Mouse (Mus musculus) neural tube, embryonic 11.5 days (tissue): ENCODE results near the gene Sh3d19. TPM values are rescaled to one million over a fixed set of nuclear protein-coding genes. Genes with fewer than 3 reads are reported as not detected.

Experiments
- ATAC-seq: fragments of 200-750 bp; cut with Nextera tagmentation; 2 replicates; pipeline ENCODE4 v1.8.0; 2017; ENCODE audit warnings: moderate number of reproducible peaks, mild to moderate bottlenecking, moderate TSS enrichment, moderate library complexity; ENCODE audit not compliant: insufficient read depth, low FRiP score, low TSS enrichment
- DNase-seq: peaks from one replicate; pipeline ENCODE4 v3.0.0-alpha.2; 2015; ENCODE audit warnings: low spot score
- H3K27ac ChIP-seq: fragments of 300-500 bp; sonication (generic); 2 replicates; pipeline ENCODE4 v1.5.1; 2014; ENCODE audit warnings: low read depth, mild to moderate bottlenecking, low read length
- H3K27me3 ChIP-seq: fragments of 300-500 bp; sonication (generic); 2 replicates; pipeline ENCODE4 v1.6.1; 2014; ENCODE audit warnings: mild to moderate bottlenecking, low read length, mixed read lengths; ENCODE audit not compliant: control insufficient read depth, insufficient read depth
- H3K36me3 ChIP-seq: fragments of 300-500 bp; sonication (generic); 2 replicates; pipeline ENCODE4 v1.6.1; 2014; ENCODE audit warnings: mild to moderate bottlenecking, low read length, moderate library complexity, mixed read lengths; ENCODE audit not compliant: control insufficient read depth, insufficient read depth
- H3K4me1 ChIP-seq: fragments of 300-500 bp; sonication (generic); 2 replicates; pipeline ENCODE4 v1.6.1; 2014; ENCODE audit warnings: low read length, mixed read lengths; ENCODE audit not compliant: control insufficient read depth, insufficient read depth
- H3K4me2 ChIP-seq: fragments of 300-500 bp; sonication (generic); 2 replicates; pipeline ENCODE4 v1.6.1; 2014; ENCODE audit warnings: low read depth, mild to moderate bottlenecking, moderate library complexity
- H3K4me3 ChIP-seq: fragments of 300-500 bp; sonication (generic); 2 replicates; pipeline ENCODE4 v1.5.1; 2014; ENCODE audit warnings: low read depth, low read length
- H3K9ac ChIP-seq: fragments of 300-500 bp; sonication (generic); 2 replicates; pipeline ENCODE4 v1.6.1; 2014; ENCODE audit warnings: mild to moderate bottlenecking, low read length
- H3K9me3 ChIP-seq: fragments of 300-500 bp; sonication (generic); 2 replicates; pipeline ENCODE4 v1.6.1; 2016; ENCODE audit warnings: low read length; ENCODE audit not compliant: control insufficient read depth
- WGBS: fragments of 180-500 bp; shearing (Covaris S2); extraction: QIAGEN DNeasy Blood & Tissue Kit; methylation state at CpG from one replicate; pipeline ENCODE4 v1.1.7; 2014; 5-methylcytosine and 5-hydroxymethylcytosine counted together
- polyA plus RNA-seq: library from polyadenylated mRNA; unstranded; fragments of >200 nt; fragmentation: Nextera tagmentation; extraction: Ambion mirVana; gene quantifications from 2 replicates; pipeline ENCODE4 v1.2.1, GENCODE M21; 2014

The Sh3d19 gene
- polyA plus RNA-seq, 1 experiment from 2014 or later = 11.8 TPM

DNA sequence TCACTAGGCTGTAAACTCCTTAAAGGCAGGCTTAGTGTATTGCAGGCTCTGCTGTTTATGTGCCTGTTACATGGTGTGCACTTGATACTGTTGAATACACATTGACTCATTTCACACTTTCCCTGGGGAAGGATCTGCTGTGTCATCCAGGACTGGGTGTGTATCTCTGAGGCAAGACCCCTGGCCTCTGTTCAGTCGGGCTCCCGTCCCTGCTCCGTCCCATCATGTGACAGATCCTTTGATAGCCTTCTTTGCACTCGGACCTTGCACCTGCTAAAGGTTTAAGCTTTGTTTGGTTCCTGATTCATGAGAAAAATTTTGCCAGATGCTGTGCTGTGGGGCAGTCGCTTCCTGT lies 20.9 kb downstream of the Sh3d19 start:
- Histone ChIP-seq H3K9ac (no peak overlapping the region), H3K4me2 (no peak overlapping the region), H3K27me3 (no peaks in the 10 kb centered on the region), H3K4me1 (no peaks in the 10 kb centered on the region), H3K27ac (no peak overlapping the region), H3K4me3 (no peak overlapping the region), H3K36me3 (no peaks in the 10 kb centered on the region), H3K9me3 (no peaks in the 10 kb centered on the region)
- 70% methylated on average over 5 of the region's 5 CpGs for WGBS
- no peak for ATAC-seq
- no peak for DNase-seq

DNA sequence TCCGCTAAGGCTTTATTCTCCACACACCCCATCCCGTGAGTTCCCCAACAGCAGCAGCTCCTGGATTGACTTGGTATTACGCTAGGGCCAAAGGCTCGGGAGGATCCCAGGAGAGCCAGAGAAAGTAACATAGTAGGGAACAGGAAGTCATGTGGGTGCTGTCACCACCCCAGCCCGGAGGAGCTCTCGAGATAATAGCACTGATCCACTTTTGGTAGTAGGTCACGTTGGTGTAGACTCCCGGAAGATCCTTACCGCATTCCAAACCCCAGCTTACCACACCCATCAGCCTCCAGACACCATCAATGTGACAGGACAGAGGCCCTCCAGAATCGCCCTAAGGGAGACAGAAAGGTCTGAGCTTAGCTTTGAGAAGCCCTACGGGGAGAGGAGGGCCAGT lies 22.8 kb downstream of the Sh3d19 start:
- H3K4me3 ChIP-seq = no peak overlapping the region
- ATAC-seq (no peak), DNase-seq (no peak)
- WGBS = 66% methylated on average over 11 of the region's 11 CpGs
- no peak overlapping the region for H3K9ac ChIP-seq
- H3K36me3 ChIP-seq = no peaks in the 10 kb centered on the region
- H3K4me1 ChIP-seq = no peaks in the 10 kb centered on the region
- no peak overlapping the region for H3K4me2 ChIP-seq
- H3K27ac ChIP-seq = no peak overlapping the region
- H3K27me3 ChIP-seq = no peaks in the 10 kb centered on the region
- no peaks in the 10 kb centered on the region for H3K9me3 ChIP-seq

DNA sequence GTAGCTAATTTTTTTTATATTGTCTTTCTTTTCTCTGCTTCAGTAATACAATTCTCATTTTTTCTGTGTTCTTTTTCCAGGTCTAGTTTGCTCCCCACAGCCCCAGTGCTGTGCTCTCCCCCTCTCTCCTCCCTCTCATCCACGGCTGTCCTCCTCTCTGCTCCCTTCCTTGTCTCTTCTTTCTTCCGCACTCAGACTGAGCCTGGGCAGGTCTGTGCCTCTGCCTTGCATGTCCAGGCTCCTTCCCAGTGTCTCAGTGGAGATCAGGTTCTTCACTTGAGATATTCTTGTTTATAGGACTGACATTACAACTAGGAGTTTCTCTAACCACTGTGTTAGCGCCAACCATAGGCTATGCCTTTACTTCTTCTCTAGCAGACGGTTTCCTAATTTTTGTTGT lies 23.7 kb downstream of the Sh3d19 start:
- Histone ChIP-seq H3K27ac (no peak overlapping the region), H3K4me2 (no peak overlapping the region), H3K27me3 (no peaks in the 10 kb centered on the region), H3K4me1 (no peaks in the 10 kb centered on the region), H3K9me3 (no peaks in the 10 kb centered on the region), H3K9ac (no peak overlapping the region), H3K4me3 (no peak overlapping the region), H3K36me3 (no peaks in the 10 kb centered on the region)
- DNase-seq (no peak), ATAC-seq (no peak)
- WGBS = 74% methylated on average over 4 of the region's 4 CpGs

DNA sequence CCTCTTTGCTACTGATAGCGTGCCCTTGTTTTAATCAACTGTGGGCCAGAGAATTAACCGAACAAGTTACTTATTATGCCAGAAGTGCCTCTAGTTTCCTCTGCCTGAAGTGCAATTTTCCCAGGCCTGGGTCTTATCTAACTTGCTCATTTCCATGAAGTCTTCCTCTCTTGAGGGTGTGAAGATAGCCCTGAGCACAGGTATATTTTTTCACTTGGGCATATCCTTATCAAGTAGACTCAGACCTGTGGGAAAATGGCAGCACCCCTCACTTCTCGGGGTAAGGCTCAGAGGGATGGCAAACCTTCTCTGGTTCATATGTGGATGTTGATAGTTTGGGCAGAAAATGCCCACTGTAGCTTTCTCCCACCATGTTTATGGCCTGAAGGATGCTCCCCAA lies 30.4 kb downstream of the Sh3d19 start:
- 93% methylated on average over 3 of the region's 3 CpGs for WGBS
- ATAC-seq (no peak), DNase-seq (no peak)
- no peak overlapping the region for H3K4me3 ChIP-seq
- no peaks in the 10 kb centered on the region for H3K27me3 ChIP-seq
- no peak overlapping the region for H3K27ac ChIP-seq
- no peaks in the 10 kb centered on the region for H3K4me1 ChIP-seq
- H3K9ac ChIP-seq = no peak overlapping the region
- no peaks in the 10 kb centered on the region; the same call in 1 of the 2 replicates for H3K9me3 ChIP-seq
- no peaks in the 10 kb centered on the region for H3K36me3 ChIP-seq
- H3K4me2 ChIP-seq = no peak overlapping the region

DNA sequence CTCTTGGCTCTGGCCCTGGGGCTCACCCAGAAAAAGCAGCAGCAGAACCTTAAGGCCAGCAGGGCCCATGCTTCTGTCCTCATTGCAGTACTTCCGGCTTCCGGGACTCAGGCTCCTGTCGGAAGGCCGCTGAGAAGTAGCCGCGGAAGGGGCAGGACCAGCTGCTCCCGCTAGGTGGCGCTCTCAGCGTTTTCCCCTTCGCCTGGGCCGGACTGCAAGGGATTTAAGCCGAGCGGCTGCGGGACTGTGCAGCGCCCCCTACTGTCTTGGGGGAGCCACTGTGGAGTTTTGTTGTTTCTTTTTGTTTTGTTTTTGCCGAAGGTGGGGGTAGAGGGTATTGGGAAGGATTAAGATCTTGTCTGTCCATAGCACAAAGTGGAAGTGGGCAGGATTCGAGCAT lies 31.5 kb downstream of the Sh3d19 start, which contains the start of gene Prss48:
Gene Prss48, minus strand, starts transcription at position 69 of the 400 bp plus-strand sequence.
- no peaks in the 10 kb centered on the region for H3K36me3 ChIP-seq
- no peak within 1 kb of the TSS for H3K4me3 ChIP-seq
- H3K27ac ChIP-seq = no peak within 1 kb of the TSS
- no peak within 1 kb of the TSS for H3K9ac ChIP-seq
- no peaks in the 10 kb centered on the region for H3K27me3 ChIP-seq
- 84% methylated on average over 17 of the region's 17 CpGs for WGBS
- no peak for DNase-seq
- no peak within 1 kb of the TSS for H3K4me2 ChIP-seq
- no peak for ATAC-seq
- no peaks in the 10 kb centered on the region; the same call in 1 of the 2 replicates for H3K9me3 ChIP-seq
- H3K4me1 ChIP-seq = no peaks in the 10 kb centered on the region

DNA sequence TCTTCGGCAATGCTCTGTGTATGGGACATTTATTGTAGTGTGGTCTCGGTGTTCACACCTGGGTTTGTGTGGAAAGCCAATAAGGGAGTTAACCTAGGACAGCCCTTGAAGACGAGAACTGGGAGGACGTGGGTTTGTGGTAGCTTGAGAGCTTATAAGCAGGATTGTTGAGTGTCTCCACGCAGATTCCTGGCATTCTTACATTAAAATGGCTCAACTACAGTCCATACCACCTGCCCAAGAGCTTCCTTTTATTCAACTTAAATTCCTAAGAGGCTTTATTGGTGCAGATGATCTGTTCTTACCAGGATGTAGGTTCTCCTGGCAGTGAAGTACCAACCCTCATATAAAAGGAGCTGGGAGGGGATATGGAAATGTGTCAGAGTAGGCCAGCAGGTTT lies 32.0 kb downstream of the Sh3d19 start:
- Histone ChIP-seq H3K9ac (no peak overlapping the region), H3K4me1 (no peaks in the 10 kb centered on the region), H3K27ac (no peak overlapping the region), H3K4me2 (no peak overlapping the region), H3K4me3 (no peak overlapping the region), H3K36me3 (no peaks in the 10 kb centered on the region), H3K27me3 (no peaks in the 10 kb centered on the region), H3K9me3 (no peaks in the 10 kb centered on the region; the same call in 1 of the 2 replicates)
- ATAC-seq (no peak), DNase-seq (no peak)
- 84% methylated on average over 5 of the region's 5 CpGs for WGBS

DNA sequence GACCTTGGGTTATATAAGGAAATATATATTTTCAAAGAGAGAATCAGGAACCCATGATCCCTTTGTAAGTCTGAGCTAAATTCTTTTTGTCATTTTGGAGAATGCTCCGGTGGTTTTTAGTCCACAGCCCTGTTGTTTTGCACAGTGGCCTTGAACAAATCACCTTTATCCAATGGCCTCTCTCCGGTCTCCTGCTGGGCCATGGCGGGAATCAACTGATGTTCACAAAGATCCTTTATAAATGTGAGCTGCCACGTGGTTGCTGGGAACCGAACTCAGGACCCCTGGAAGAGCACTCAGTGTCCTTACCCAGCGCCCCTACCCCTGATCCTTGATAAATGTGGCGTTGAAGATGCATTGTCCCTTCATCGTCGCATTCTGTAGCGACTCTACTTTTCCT lies 33.8 kb downstream of the Sh3d19 start:
- DNase-seq (no peak), ATAC-seq (no peak)
- H3K36me3 ChIP-seq = no peaks in the 10 kb centered on the region
- no peak overlapping the region for H3K27ac ChIP-seq
- no peaks in the 10 kb centered on the region for H3K27me3 ChIP-seq
- H3K9me3 ChIP-seq = no peaks in the 10 kb centered on the region; the same call in 1 of the 2 replicates
- WGBS = 91% methylated on average over 10 of the region's 10 CpGs
- no peak overlapping the region for H3K9ac ChIP-seq
- no peaks in the 10 kb centered on the region for H3K4me1 ChIP-seq
- no peak overlapping the region for H3K4me2 ChIP-seq
- H3K4me3 ChIP-seq = no peak overlapping the region

DNA sequence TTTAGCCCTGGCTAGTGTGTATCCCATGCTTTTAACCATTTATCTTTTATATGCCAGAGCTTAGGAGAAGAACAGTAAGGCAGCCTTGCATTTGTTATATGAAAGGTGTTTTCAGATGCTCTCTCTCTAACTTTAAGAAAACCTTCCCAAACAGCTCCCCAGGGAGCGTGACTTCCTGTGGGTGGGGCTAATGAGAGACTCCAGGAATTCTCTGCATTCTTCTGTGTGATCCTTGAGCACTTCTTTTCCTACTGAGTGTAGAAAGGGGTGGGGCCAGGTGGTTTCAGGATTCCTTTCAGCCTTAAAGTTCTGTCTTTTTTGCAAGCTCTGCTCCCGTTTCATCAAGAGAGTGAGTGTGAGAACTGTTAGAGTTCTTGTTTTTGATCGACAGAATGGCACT lies 39.7 kb downstream of the Sh3d19 start:
- no peak overlapping the region for H3K4me2 ChIP-seq
- DNase-seq (peak; percentile 30), ATAC-seq (no peak)
- H3K4me3 ChIP-seq = no peak overlapping the region
- H3K9me3 ChIP-seq = no peaks in the 10 kb centered on the region
- no peaks in the 10 kb centered on the region for H3K27me3 ChIP-seq
- no peak overlapping the region for H3K9ac ChIP-seq
- 71% methylated on average over 3 of the region's 3 CpGs for WGBS
- no peak overlapping the region for H3K27ac ChIP-seq
- H3K36me3 ChIP-seq = no peaks in the 10 kb centered on the region
- no peaks in the 10 kb centered on the region for H3K4me1 ChIP-seq

DNA sequence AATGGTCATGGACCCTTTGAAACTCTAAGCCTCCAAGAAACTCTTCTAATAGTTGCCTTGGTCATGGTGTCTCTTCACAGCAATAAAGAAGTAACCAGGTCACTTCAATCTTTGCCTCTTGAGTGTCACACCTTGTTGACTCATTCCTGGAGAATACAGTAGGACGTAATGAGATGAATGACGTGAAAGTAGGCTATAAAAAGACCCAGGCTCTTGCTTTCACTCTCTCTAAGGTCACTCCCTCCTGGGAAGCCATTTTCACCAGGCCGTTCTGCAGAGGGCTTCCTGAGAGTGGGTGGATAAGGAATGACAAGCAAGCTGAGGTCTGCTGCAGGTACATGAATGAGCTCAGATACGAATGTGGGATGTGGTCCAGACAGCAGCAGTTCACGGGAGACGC lies 40.5 kb downstream of the Sh3d19 start:
- 79% methylated on average over 6 of the region's 6 CpGs for WGBS
- Histone ChIP-seq H3K27ac (no peak overlapping the region), H3K9me3 (no peaks in the 10 kb centered on the region), H3K4me1 (no peaks in the 10 kb centered on the region), H3K27me3 (no peaks in the 10 kb centered on the region), H3K9ac (no peak overlapping the region), H3K4me3 (no peak overlapping the region), H3K4me2 (no peak overlapping the region), H3K36me3 (no peaks in the 10 kb centered on the region)
- ATAC-seq (no peak), DNase-seq (no peak)
